Mouse (Mus musculus) ES-E14 (cell line): ENCODE measurements around the gene Hist1h1e. TPM values are rescaled to one million over a fixed set of nuclear protein-coding genes. Genes with fewer than 3 reads are reported as not detected.
"Not testable (repeated sequence)": the region's sequence is repeated elsewhere in the genome, so short reads cannot be mapped to it uniquely, and the experiment has no call there.

ENCODE experiments used
- DNase-seq: peaks from one replicate; pipeline ENCODE4 v3.0.0-alpha.2; 2013; ENCODE audit warnings: low read depth, low spot score
- H3K27ac ChIP-seq: 2 replicates; pipeline ENCODE4 v1.5.1; 2012; ENCODE audit warnings: low read depth, mild to moderate bottlenecking, low read length, moderate library complexity, mixed read lengths; ENCODE audit not compliant: poor library complexity, insufficient read depth, severe bottlenecking
- H3K36me3 ChIP-seq: 2 replicates; pipeline ENCODE4 v1.6.1; 2012; ENCODE audit warnings: mild to moderate bottlenecking, low read length, moderate library complexity, mixed read lengths; ENCODE audit not compliant: control insufficient read depth, poor library complexity, insufficient read depth, severe bottlenecking
- H3K4me1 ChIP-seq, 2 experiments: fragments of 150-350 bp in 1 of 2; sonication (generic) in 1 of 2; 2 replicates each; pipeline ENCODE4 v1.6.1; 2012; ENCODE audit warnings: low read length in 2 of 2, mild to moderate bottlenecking in 1 of 2, mixed read lengths in 1 of 2; ENCODE audit not compliant: control insufficient read depth in 2 of 2, insufficient read depth in 2 of 2, poor library complexity in 1 of 2
- H3K4me3 ChIP-seq, 2 experiments: fragments of 150-350 bp in 1 of 2; sonication (generic) in 1 of 2; 2 replicates each; pipeline ENCODE4 v1.5.1; 2012; ENCODE audit warnings: low read length in 2 of 2, low read depth in 1 of 2, mild to moderate bottlenecking in 1 of 2, mixed read lengths in 1 of 2; ENCODE audit not compliant: insufficient read depth in 1 of 2, poor library complexity in 1 of 2, severe bottlenecking in 1 of 2
- H3K9ac ChIP-seq: 2 replicates; pipeline ENCODE4 v1.6.1; 2012; ENCODE audit warnings: low read depth, mild to moderate bottlenecking, low read length, mixed read lengths; ENCODE audit not compliant: poor library complexity, insufficient read depth, severe bottlenecking
- H3K9me3 ChIP-seq: fragments of 150-350 bp; sonication (generic); 2 replicates; pipeline ENCODE4 v1.6.1; 2012; ENCODE audit warnings: low read depth, mild to moderate bottlenecking, low read length; ENCODE audit not compliant: control insufficient read depth, insufficient read depth
- CHD2 ChIP-seq: IDR thresholded peaks from 2 replicates; pipeline ENCODE4 v1.6.1; 2014; ENCODE audit warnings: mild to moderate bottlenecking, low read depth, low read length, inconsistent platforms
- HCFC1 ChIP-seq: IDR thresholded peaks from 2 replicates; pipeline ENCODE4 v1.6.1; 2012; ENCODE audit warnings: low read length, inconsistent platforms, borderline replicate concordance; ENCODE audit not compliant: insufficient read depth
- MAFK ChIP-seq: IDR thresholded peaks from 2 replicates; pipeline ENCODE4 v1.6.1; 2014; ENCODE audit warnings: mild to moderate bottlenecking, low read depth, low read length, inconsistent platforms; ENCODE audit not compliant: insufficient read depth
- ZC3H11A ChIP-seq: IDR thresholded peaks from 2 replicates; pipeline ENCODE4 v1.6.1; 2012; ENCODE audit warnings: low read depth, mild to moderate bottlenecking, inconsistent platforms, low read length, borderline replicate concordance
- ZNF384 ChIP-seq: IDR thresholded peaks from 2 replicates; pipeline ENCODE4 v1.6.1; 2012; ENCODE audit warnings: low read depth, low read length, inconsistent platforms
- in situ Hi-C, 2 experiments: fragments of 600-800 bp; cut with MboI; formaldehyde crosslinking; loops; one replicate each; pipeline ENCODE4 v1.15.1; 2025; ENCODE audit warnings: low sequenced_read_pairs in 2 of 2, inconsistent platforms in 1 of 2; ENCODE audit not compliant: unreplicated experiment in 2 of 2
- total RNA-seq: library from RNA; depleted of rRNA; stranded (reverse); fragments of 300-350 nt; gene quantifications from 2 replicates; pipeline ENCODE4 v1.2.3, GENCODE M21; 2012; rRNA removed

Hist1h1e gene
- total RNA-seq, result 131 and 207 TPM in 2 replicates

GRCm38 (mm10) chr13:23622175-23622671, at the start of gene Hist1h1e:
Gene Hist1h1e (minus strand): TSS chr13:23622558.
- peak within 1 kb of the TSS; percentile 66 to 77 for H3K4me3 ChIP-seq
- H3K9me3 ChIP-seq, H3K4me1 ChIP-seq, in situ Hi-C loops, H3K36me3 ChIP-seq: not testable (repeated sequence)
- peak within 1 kb of the TSS; percentile 76 for H3K9ac ChIP-seq
- peak within 1 kb of the TSS; percentile 68; the same call in 1 of the 2 replicates for H3K27ac ChIP-seq
- peak; percentile 36 for DNase-seq

GRCm38 (mm10) chr13:23662536-23662935, 40.2 kb upstream of the Hist1h1e start:
- in situ Hi-C loops, result no loop called here
- Histone ChIP-seq H3K4me3 (no peak overlapping the region), H3K9me3 (no peaks in the 10 kb centered on the region), H3K9ac (no peak overlapping the region), H3K27ac (no peak overlapping the region), H3K4me1 (no peaks in the 10 kb centered on the region), H3K36me3 (no peaks in the 10 kb centered on the region)
- no peak for TF ChIP-seq CHD2
- TF ChIP-seq HCFC1, result no peak
- TF ChIP-seq MAFK, result no peak
- no peak for TF ChIP-seq ZC3H11A
- no peak for TF ChIP-seq ZNF384
- DNase-seq, result no peak

GRCm38 (mm10) chr13:23659636-23660366, 37.4 kb upstream of the Hist1h1e start:
- TF ChIP-seq MAFK (no peak), ZC3H11A (no peak), HCFC1 (no peak), CHD2 (no peak), ZNF384 (no peak)
- H3K9me3 ChIP-seq, result no peaks in the 10 kb centered on the region

GRCm38 (mm10) chr13:23630653-23631052, 8.3 kb upstream of the Hist1h1e start:
- DNase-seq, result no peak
- H3K4me1 ChIP-seq, result no peaks in the 10 kb centered on the region
- no peaks in the 10 kb centered on the region for H3K9me3 ChIP-seq
- H3K9ac ChIP-seq, result no peak overlapping the region
- no peak for TF ChIP-seq CHD2
- no peak for TF ChIP-seq HCFC1
- TF ChIP-seq MAFK, result no peak
- TF ChIP-seq ZNF384, result no peak
- TF ChIP-seq ZC3H11A, result no peak
- H3K27ac ChIP-seq, result no peak overlapping the region
- H3K36me3 ChIP-seq, result no peaks in the 10 kb centered on the region
- in situ Hi-C loops, result loop anchor here in 1 of 2 experiments (5.0 kb wide), 1 partner anchor 52 kb away; the partner anchor contains the start of genes Hist1h2ac and Hist1h2bc
- H3K4me3 ChIP-seq, result no peak overlapping the region

More at GRCm38 (mm10) chr13:23659636-23660366, 37.4 kb upstream of the Hist1h1e start:
- H3K9ac ChIP-seq, result no peak overlapping the region
- in situ Hi-C loops, result no loop called here
- no peaks in the 10 kb centered on the region for H3K4me1 ChIP-seq
- no peak for DNase-seq
- no peak overlapping the region for H3K4me3 ChIP-seq
- no peaks in the 10 kb centered on the region for H3K36me3 ChIP-seq
- H3K27ac ChIP-seq, result no peak overlapping the region
